Mouse (Mus musculus): ENCODE measurements around the gene Hmgb1. TPM values are rescaled to one million over a fixed set of nuclear protein-coding genes. Genes with fewer than 3 reads are reported as not detected.

The Hmgb1 gene
- polyA plus RNA-seq, 1 experiment from 2014 or later: 1,906 TPM

- ATAC-seq (ENCODE audit: low FRiP score): no peak
- peaks cover 27% of the 10 kb centered on the region; the same call in 1 of the 2 replicates for H3K4me1 ChIP-seq
- H3K36me3 ChIP-seq (replicated peaks): peaks cover 77% of the 10 kb centered on the region
- no peak overlapping the region for H3K9ac ChIP-seq
- H3K4me3 ChIP-seq (replicated peaks): no peak overlapping the region
- H3K27me3 ChIP-seq: no peaks in the 10 kb centered on the region
- 87% methylated on average over 7 of the region's 7 CpGs for WGBS
- no peak overlapping the region for H3K4me2 ChIP-seq
- no peak overlapping the region for H3K27ac ChIP-seq
- no peaks in the 10 kb centered on the region for H3K9me3 ChIP-seq
Observed at GRCm38 (mm10) chr5:149208776-149209175, 24.5 kb upstream of the Hmgb1 start.

- Histone ChIP-seq H3K4me1 (peaks cover 27% of the 10 kb centered on the region; the same call in 1 of the 2 replicates), H3K9me3 (no peaks in the 10 kb centered on the region), H3K27ac (no peak overlapping the region), H3K4me3 (replicated peaks) (no peak overlapping the region), H3K9ac (no peak overlapping the region), H3K4me2 (no peak overlapping the region), H3K36me3 (replicated peaks) (peaks cover 77% of the 10 kb centered on the region), H3K27me3 (no peaks in the 10 kb centered on the region)
- 87% methylated on average over 6 of the region's 6 CpGs for WGBS
- no peak for ATAC-seq (ENCODE audit: low FRiP score)
Observed at GRCm38 (mm10) chr5:149207661-149208060, 23.4 kb upstream of the Hmgb1 start.

- Histone ChIP-seq H3K4me1 (peaks cover 27% of the 10 kb centered on the region; the same call in 1 of the 2 replicates), H3K9me3 (no peaks in the 10 kb centered on the region), H3K27ac (no peak overlapping the region), H3K27me3 (no peaks in the 10 kb centered on the region), H3K4me3 (replicated peaks) (no peak overlapping the region), H3K9ac (no peak overlapping the region), H3K4me2 (no peak overlapping the region), H3K36me3 (replicated peaks) (peaks cover 79% of the 10 kb centered on the region)
- WGBS: 94% methylated on average over 5 of the region's 5 CpGs
- ATAC-seq (ENCODE audit: low FRiP score): no peak
Observed at GRCm38 (mm10) chr5:149206286-149206685, 22.0 kb upstream of the Hmgb1 start.

GRCm38 (mm10) chr5:149205265-149205664 lies 21.0 kb upstream of the Hmgb1 start:
- no peak overlapping the region for H3K4me2 ChIP-seq
- no peak overlapping the region for H3K4me3 ChIP-seq (replicated peaks)
- no peak overlapping the region for H3K27ac ChIP-seq
- H3K9me3 ChIP-seq: no peaks in the 10 kb centered on the region
- H3K36me3 ChIP-seq (replicated peaks): peaks cover 74% of the 10 kb centered on the region
- H3K4me1 ChIP-seq: peaks cover 24% of the 10 kb centered on the region; the same call in 1 of the 2 replicates
- 89% methylated on average over 8 of the region's 8 CpGs for WGBS
- H3K9ac ChIP-seq: no peak overlapping the region
- no peak for ATAC-seq (ENCODE audit: low FRiP score)
- H3K27me3 ChIP-seq: no peaks in the 10 kb centered on the region

- WGBS: 93% methylated on average over 7 of the region's 7 CpGs
- Histone ChIP-seq H3K4me3 (replicated peaks) (no peak overlapping the region), H3K27ac (no peak overlapping the region), H3K4me2 (no peak overlapping the region), H3K9me3 (no peaks in the 10 kb centered on the region), H3K36me3 (replicated peaks) (peaks cover 69% of the 10 kb centered on the region), H3K9ac (no peak overlapping the region), H3K4me1 (peaks cover 23% of the 10 kb centered on the region; the same call in 1 of the 2 replicates), H3K27me3 (no peaks in the 10 kb centered on the region)
- ATAC-seq (ENCODE audit: low FRiP score): no peak
Observed at GRCm38 (mm10) chr5:149204822-149205221, 20.5 kb upstream of the Hmgb1 start.

DNA sequence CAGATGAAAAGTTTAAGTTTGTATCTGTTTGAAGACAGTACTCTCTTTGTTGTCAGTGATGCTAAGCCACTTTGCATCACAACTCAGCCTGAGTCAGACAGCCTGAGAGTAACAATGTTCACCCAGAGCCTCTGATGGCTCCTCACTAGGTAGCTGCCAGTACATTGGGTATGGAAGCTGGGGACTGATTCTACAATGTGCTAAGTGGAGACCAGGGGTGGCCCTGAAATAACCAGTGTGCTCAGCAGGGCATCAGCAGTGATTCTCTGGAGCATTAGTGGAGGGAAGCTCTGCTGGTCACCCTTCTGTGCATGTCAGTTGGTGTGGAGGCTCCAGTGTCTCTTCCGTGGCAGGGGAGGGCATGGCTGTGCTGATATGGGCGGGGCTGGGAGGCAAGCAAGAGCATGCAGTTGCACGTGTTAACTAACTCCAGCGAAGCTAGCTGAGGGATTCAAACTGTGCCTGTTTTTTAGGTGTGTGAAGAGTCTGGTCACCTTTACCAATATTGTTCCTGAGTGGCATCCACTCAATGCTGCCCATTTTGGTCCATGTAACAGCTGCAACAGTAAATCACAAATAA lies 19.6 kb upstream of the Hmgb1 start:
- Histone ChIP-seq H3K9me3 (no peaks in the 10 kb centered on the region), H3K4me2 (no peak overlapping the region), H3K4me1 (peaks cover 16% of the 10 kb centered on the region; the same call in 1 of the 2 replicates), H3K36me3 (replicated peaks) (peaks cover 72% of the 10 kb centered on the region), H3K4me3 (replicated peaks) (no peak overlapping the region), H3K27me3 (no peaks in the 10 kb centered on the region), H3K9ac (no peak overlapping the region), H3K27ac (no peak overlapping the region)
- WGBS: 92% methylated on average over 4 of the region's 4 CpGs
- ATAC-seq (ENCODE audit: low FRiP score): no peak

GRCm38 (mm10) chr5:149202941-149203340 lies 18.7 kb upstream of the Hmgb1 start:
- H3K9ac ChIP-seq: no peak overlapping the region
- no peaks in the 10 kb centered on the region for H3K27me3 ChIP-seq
- no peak for ATAC-seq (ENCODE audit: low FRiP score)
- peaks cover 10% of the 10 kb centered on the region; the same call in 1 of the 2 replicates for H3K4me1 ChIP-seq
- H3K4me2 ChIP-seq: no peak overlapping the region
- H3K36me3 ChIP-seq (replicated peaks): peaks cover 76% of the 10 kb centered on the region
- no peak overlapping the region for H3K4me3 ChIP-seq (replicated peaks)
- no peaks in the 10 kb centered on the region for H3K9me3 ChIP-seq
- WGBS: 83% methylated on average over 5 of the region's 5 CpGs
- H3K27ac ChIP-seq: no peak overlapping the region

DNA sequence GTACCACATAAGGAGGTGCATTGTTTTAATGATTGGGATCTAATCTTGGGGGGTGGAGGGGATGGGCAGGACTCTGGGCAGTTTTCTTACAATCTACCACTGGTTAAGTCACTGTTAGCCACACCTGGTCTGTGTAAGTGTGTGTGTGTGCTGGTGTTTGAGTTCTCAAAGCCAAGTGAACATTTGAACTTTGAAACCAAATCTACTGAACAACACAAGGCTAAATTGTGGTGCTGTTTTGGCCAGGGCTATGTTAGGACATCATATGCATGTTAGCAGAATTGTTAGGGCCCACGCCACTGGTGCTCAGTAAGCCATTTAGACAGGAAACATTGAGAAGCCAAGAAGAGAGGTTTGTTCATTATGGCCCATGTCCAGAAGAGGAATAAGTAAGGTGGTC lies 14.5 kb upstream of the Hmgb1 start:
- 100% methylated on average over 1 of the region's 1 CpGs for WGBS
- H3K4me1 ChIP-seq: peaks cover 17% of the 10 kb centered on the region
- no peak overlapping the region for H3K9ac ChIP-seq
- H3K9me3 ChIP-seq: no peaks in the 10 kb centered on the region
- no peaks in the 10 kb centered on the region for H3K27me3 ChIP-seq
- no peak overlapping the region for H3K4me3 ChIP-seq (replicated peaks)
- H3K4me2 ChIP-seq: no peak overlapping the region
- ATAC-seq (ENCODE audit: low FRiP score): no peak
- H3K27ac ChIP-seq: no peak overlapping the region
- H3K36me3 ChIP-seq (replicated peaks): peaks cover 72% of the 10 kb centered on the region

DNA sequence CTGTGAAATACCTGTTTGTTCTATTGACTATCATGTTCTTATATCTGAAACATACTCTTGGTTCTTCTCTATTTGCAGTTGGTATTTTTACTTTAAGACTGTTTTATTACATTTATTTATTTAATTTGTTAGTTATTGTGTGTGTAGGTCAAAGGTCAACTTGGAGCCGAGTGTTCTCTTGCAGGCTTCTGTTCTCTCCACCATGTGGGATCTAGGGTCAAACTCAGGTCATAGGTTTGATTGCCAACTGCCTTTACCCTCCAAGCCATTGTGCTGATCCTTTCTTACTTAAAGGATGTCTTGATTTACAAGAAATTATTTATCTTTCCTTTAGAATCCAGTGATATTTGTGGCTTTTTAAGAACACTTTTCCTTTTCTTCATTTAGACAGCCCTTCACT lies 12.3 kb upstream of the Hmgb1 start:
- 10% methylated on average over 1 of the region's 1 CpGs for WGBS
- H3K27ac ChIP-seq: no peak overlapping the region
- no peak overlapping the region for H3K9ac ChIP-seq
- H3K27me3 ChIP-seq: no peaks in the 10 kb centered on the region
- no peak overlapping the region for H3K4me3 ChIP-seq (replicated peaks)
- no peak for ATAC-seq (ENCODE audit: low FRiP score)
- H3K4me2 ChIP-seq: no peak overlapping the region
- H3K4me1 ChIP-seq: peaks cover 17% of the 10 kb centered on the region
- H3K9me3 ChIP-seq: no peaks in the 10 kb centered on the region
- peaks cover 68% of the 10 kb centered on the region for H3K36me3 ChIP-seq (replicated peaks)

GRCm38 (mm10) chr5:149190160-149190559 lies 5.9 kb upstream of the Hmgb1 start:
- 100% methylated on average over 1 of the region's 1 CpGs for WGBS
- H3K4me3 ChIP-seq (replicated peaks): no peak overlapping the region
- no peaks in the 10 kb centered on the region for H3K9me3 ChIP-seq
- H3K4me1 ChIP-seq: peaks cover 17% of the 10 kb centered on the region
- H3K27ac ChIP-seq: no peak overlapping the region
- H3K36me3 ChIP-seq (replicated peaks): peaks cover 59% of the 10 kb centered on the region
- no peaks in the 10 kb centered on the region for H3K27me3 ChIP-seq
- H3K4me2 ChIP-seq: no peak overlapping the region
- H3K9ac ChIP-seq: no peak overlapping the region
- ATAC-seq (ENCODE audit: low FRiP score): no peak

DNA sequence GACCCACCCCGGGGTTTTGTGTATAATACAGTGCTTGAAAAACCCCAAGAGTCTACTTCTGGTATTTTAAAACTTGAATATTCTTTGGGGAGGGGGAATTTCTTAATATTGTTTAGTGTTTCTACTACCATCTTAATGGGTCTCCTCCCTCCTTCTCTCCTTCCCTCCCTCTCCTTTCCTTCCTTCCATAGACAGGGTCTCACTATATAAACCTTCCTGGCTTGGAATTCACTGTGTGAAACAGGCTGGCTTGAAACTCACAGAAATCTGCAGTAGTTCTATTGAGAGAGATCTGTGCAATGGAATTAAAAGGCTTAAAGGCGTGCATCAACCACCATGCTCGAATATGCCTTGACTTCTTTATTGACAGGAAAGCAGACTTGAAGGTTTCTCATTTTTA lies 1.5 kb upstream of the Hmgb1 start:
- peak overlapping the region; percentile 83 for H3K4me2 ChIP-seq
- peaks cover 24% of the 10 kb centered on the region for H3K4me1 ChIP-seq
- H3K4me3 ChIP-seq (replicated peaks): peak overlapping the region; percentile 75
- no peaks in the 10 kb centered on the region for H3K27me3 ChIP-seq
- H3K9ac ChIP-seq: peak overlapping the region; percentile 83
- WGBS: 82% methylated on average over 3 of the region's 3 CpGs
- no peak for ATAC-seq (ENCODE audit: low FRiP score)
- H3K36me3 ChIP-seq (replicated peaks): peaks cover 20% of the 10 kb centered on the region
- H3K9me3 ChIP-seq: no peaks in the 10 kb centered on the region
- no peak overlapping the region for H3K27ac ChIP-seq

- Histone ChIP-seq H3K27ac (peak overlapping the region; percentile 96), H3K4me1 (peaks cover 24% of the 10 kb centered on the region), H3K4me2 (peak overlapping the region; percentile 83), H3K27me3 (no peaks in the 10 kb centered on the region), H3K9ac (peak overlapping the region; percentile 83), H3K4me3 (replicated peaks) (peak overlapping the region; percentile 75), H3K36me3 (replicated peaks) (peaks cover 10% of the 10 kb centered on the region), H3K9me3 (no peaks in the 10 kb centered on the region)
- under 1% methylated on average over 20 of the region's 20 CpGs for WGBS
- no peak for ATAC-seq (ENCODE audit: low FRiP score)
Observed at GRCm38 (mm10) chr5:149184844-149185186, 526 bp upstream of the Hmgb1 start.

- Histone ChIP-seq H3K4me1 (peaks cover 24% of the 10 kb centered on the region), H3K9me3 (no peaks in the 10 kb centered on the region), H3K27me3 (no peaks in the 10 kb centered on the region), H3K4me2 (peak overlapping the region; percentile 59), H3K27ac (peak overlapping the region; percentile 96), H3K9ac (peak overlapping the region; percentile 80), H3K36me3 (replicated peaks) (no peaks in the 10 kb centered on the region; the same call in 1 of the 2 replicates), H3K4me3 (replicated peaks) (peak overlapping the region; percentile 75)
- 0% methylated on average over 13 of the region's 13 CpGs for WGBS
- ATAC-seq (ENCODE audit: low FRiP score): peak; percentile 79
Observed at GRCm38 (mm10) chr5:149183721-149184103, 577 bp downstream of the Hmgb1 start.

All from forebrain, embryonic 12.5 days (tissue).